Mouse (Mus musculus) liver, postnatal 0 days (tissue): ENCODE results near the gene Moxd2. TPM values are rescaled to one million over a fixed set of nuclear protein-coding genes. Genes with fewer than 3 reads are reported as not detected.

ENCODE experiments used
- ATAC-seq: fragments of 200-750 bp; cut with Nextera tagmentation; 2 replicates; pipeline ENCODE4 v1.8.0; 2017; ENCODE audit warnings: mild to moderate bottlenecking, moderate library complexity
- DNase-seq: peaks from one replicate; pipeline ENCODE4 v3.0.0-alpha.2; 2016
- H3K27ac ChIP-seq: fragments of 300-500 bp; sonication (generic); 2 replicates; pipeline ENCODE4 v1.5.1; 2014; ENCODE audit warnings: antibody characterized with exemption, moderate library complexity, mild to moderate bottlenecking, low read depth
- H3K27me3 ChIP-seq: fragments of 300-500 bp; sonication (generic); 2 replicates; pipeline ENCODE4 v1.6.1; 2014; ENCODE audit warnings: low read length, control low read depth, mixed read lengths; ENCODE audit not compliant: insufficient read depth
- H3K36me3 ChIP-seq: fragments of 300-500 bp; sonication (generic); replicated peaks from 2 replicates; pipeline ENCODE4 v1.6.1; 2014; ENCODE audit warnings: mild to moderate bottlenecking, control low read depth, low read length, moderate library complexity, mixed read lengths; ENCODE audit not compliant: insufficient read depth
- H3K4me1 ChIP-seq: fragments of 300-500 bp; sonication (generic); 2 replicates; pipeline ENCODE4 v1.6.1; 2014; ENCODE audit warnings: antibody characterized with exemption, mild to moderate bottlenecking, control low read depth; ENCODE audit not compliant: insufficient read depth
- H3K4me2 ChIP-seq: fragments of 300-500 bp; sonication (generic); 2 replicates; pipeline ENCODE4 v1.6.1; 2014; ENCODE audit warnings: low read depth, mild to moderate bottlenecking, low read length, moderate library complexity, mixed read lengths
- H3K4me3 ChIP-seq: fragments of 300-500 bp; sonication (generic); 2 replicates; pipeline ENCODE4 v1.5.1; 2014; ENCODE audit warnings: low read depth, low read length
- H3K9ac ChIP-seq: fragments of 300-500 bp; sonication (generic); replicated peaks from 2 replicates; pipeline ENCODE4 v1.6.1; 2014; ENCODE audit warnings: mild to moderate bottlenecking, moderate library complexity
- H3K9me3 ChIP-seq: fragments of 300-500 bp; sonication (generic); 2 replicates; pipeline ENCODE4 v1.6.1; 2016; ENCODE audit warnings: mild to moderate bottlenecking, control low read depth, low read length, mixed read lengths
- CTCF ChIP-seq: sonication (generic); IDR thresholded peaks from 2 replicates; pipeline ENCODE4 v1.5.1; 2016; ENCODE audit warnings: antibody characterized with exemption, low read depth
- EP300 ChIP-seq: IDR thresholded peaks from 2 replicates; pipeline ENCODE4 v1.6.1; 2016; ENCODE audit warnings: antibody characterized with exemption, low read depth, mild to moderate bottlenecking
- polyA plus RNA-seq: library from polyadenylated mRNA; unstranded; fragments of >200 nt; fragmentation: Nextera tagmentation; extraction: Ambion mirVana; gene quantifications from 2 replicates; pipeline ENCODE4 v1.2.1, GENCODE M21; 2015

Gene Moxd2
- polyA plus RNA-seq, 1 experiment from 2014 or later = not detected

DNA sequence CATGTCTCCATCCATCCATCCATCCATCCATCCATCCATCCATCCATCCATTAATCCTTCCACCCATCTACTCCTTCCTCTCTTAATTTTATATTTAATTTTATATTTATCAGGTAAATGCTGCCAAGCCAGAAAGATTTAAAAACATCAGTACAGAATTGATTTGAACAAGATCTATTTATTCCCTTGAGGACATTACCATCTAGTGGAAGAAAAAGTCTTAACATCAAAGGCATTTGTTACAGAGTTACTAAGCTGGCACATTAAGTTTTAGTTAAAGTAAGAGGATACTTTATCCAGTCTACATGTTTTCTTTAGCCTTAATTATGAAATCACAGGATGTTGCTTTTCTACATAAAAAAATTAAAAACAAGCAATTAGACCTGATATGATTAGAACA lies 42.0 kb downstream of the Moxd2 start:
- ATAC-seq (no peak), DNase-seq (no peak)
- no peak overlapping the region for H3K4me3 ChIP-seq
- H3K27me3 ChIP-seq = no peaks in the 10 kb centered on the region
- H3K36me3 ChIP-seq = no peaks in the 10 kb centered on the region
- H3K4me2 ChIP-seq = no peak overlapping the region
- H3K27ac ChIP-seq = no peak overlapping the region
- no peaks in the 10 kb centered on the region for H3K4me1 ChIP-seq
- no peak overlapping the region for H3K9ac ChIP-seq
- TF ChIP-seq EP300 (no peak), CTCF (peak; percentile 23; the same call in 1 of the 2 replicates)
- no peaks in the 10 kb centered on the region for H3K9me3 ChIP-seq

Other genes starting within 250 kb of the Moxd2 start
- gene Prss58, start 12.9 kb upstream of the Moxd2 start, polyA plus RNA-seq = not detected in 2 replicates
- gene 1700074P13Rik, start 53.1 kb upstream of the Moxd2 start, polyA plus RNA-seq = not detected in 2 replicates
- not detected in 2 replicates for gene Gm4744, start 64.4 kb upstream of the Moxd2 start, polyA plus RNA-seq
- gene 1810009J06Rik, start 77.3 kb upstream of the Moxd2 start, polyA plus RNA-seq = 0.43 TPM in 1 of 2 replicates, not detected in the other
- gene Gm2663, start 112.0 kb upstream of the Moxd2 start, polyA plus RNA-seq = 1.1 TPM in 1 of 2 replicates, not detected in the other
- gene 2210010C04Rik, start 148.0 kb upstream of the Moxd2 start, polyA plus RNA-seq = 1.1 TPM in 1 of 2 replicates, not detected in the other